Mouse (Mus musculus): ENCODE measurements around the gene Drc7.

- TF ChIP-seq CTCF (IDR thresholded peaks at IDR 0.05; ENCODE audit: borderline replicate concordance, extremely low read depth, insufficient read depth, insufficient read length) (no peak), POLR2A (IDR thresholded peaks at IDR 0.05; ENCODE audit: borderline replicate concordance, extremely low read depth, insufficient read depth, insufficient read length, poor library complexity, severe bottlenecking) (no peak)
These were observed 31.7 kb upstream of the Drc7 start for GRCm38 (mm10) chr8:95023201-95023600.
